Mouse (Mus musculus) thymus, postnatal 36 days (tissue): ENCODE data around the gene Gprc5a.

Source experiments
- DNase-seq, 2 experiments: peaks; one replicate each; pipeline ENCODE4 v3.0.0; 2022; ENCODE audit warnings: mixed read lengths in 2 of 2

The Gprc5a gene

GRCm38 (mm10) chr6:135076202-135076601, 10.8 kb downstream of the Gprc5a start:
- DNase-seq, result no peak

- no peak for DNase-seq
Observed at GRCm38 (mm10) chr6:135078420-135078819, 13.0 kb downstream of the Gprc5a start.

- DNase-seq, result no peak
Observed at GRCm38 (mm10) chr6:135083991-135084502, 18.6 kb downstream of the Gprc5a start.

- no peak for DNase-seq
Observed at GRCm38 (mm10) chr6:135085703-135086102, 20.3 kb downstream of the Gprc5a start.

- DNase-seq, result peak; percentile 65 to 74
Observed at GRCm38 (mm10) chr6:135087721-135088451, 22.4 kb downstream of the Gprc5a start.

- no peak for DNase-seq
Observed at GRCm38 (mm10) chr6:135089786-135090185, 24.3 kb downstream of the Gprc5a start.

GRCm38 (mm10) chr6:135090661-135091060, 25.2 kb downstream of the Gprc5a start:
- no peak for DNase-seq

GRCm38 (mm10) chr6:135092798-135093470, 27.5 kb downstream of the Gprc5a start:
- DNase-seq, result no peak

- DNase-seq, result no peak
Observed at GRCm38 (mm10) chr6:135100787-135101472, 35.5 kb downstream of the Gprc5a start.

GRCm38 (mm10) chr6:135102736-135103303, 37.4 kb downstream of the Gprc5a start:
- DNase-seq, result no peak

- no peak for DNase-seq
Observed at GRCm38 (mm10) chr6:135107014-135107413, 41.6 kb downstream of the Gprc5a start.

- DNase-seq, result no peak
Observed at GRCm38 (mm10) chr6:135112411-135113113, 47.1 kb downstream of the Gprc5a start.

GRCm38 (mm10) chr6:135113114-135113436, 47.6 kb downstream of the Gprc5a start:
- DNase-seq, result no peak

GRCm38 (mm10) chr6:135116479-135116878, 51.0 kb downstream of the Gprc5a start:
- DNase-seq, result no peak

GRCm38 (mm10) chr6:135118183-135118582, 52.7 kb downstream of the Gprc5a start, which contains the start of gene Gprc5d:
Gprc5d (minus strand) TSS chr6:135118283.
- DNase-seq, result no peak

- no peak for DNase-seq
Observed at GRCm38 (mm10) chr6:135124755-135125380, 59.4 kb downstream of the Gprc5a start.

- no peak for DNase-seq
Observed at GRCm38 (mm10) chr6:135133086-135133485, 67.6 kb downstream of the Gprc5a start.

GRCm38 (mm10) chr6:135133486-135133885, 68.0 kb downstream of the Gprc5a start:
- no peak for DNase-seq
